Comparison of ENCODE assay signal across 26 mouse cellular contexts in the genomic region with DNA sequence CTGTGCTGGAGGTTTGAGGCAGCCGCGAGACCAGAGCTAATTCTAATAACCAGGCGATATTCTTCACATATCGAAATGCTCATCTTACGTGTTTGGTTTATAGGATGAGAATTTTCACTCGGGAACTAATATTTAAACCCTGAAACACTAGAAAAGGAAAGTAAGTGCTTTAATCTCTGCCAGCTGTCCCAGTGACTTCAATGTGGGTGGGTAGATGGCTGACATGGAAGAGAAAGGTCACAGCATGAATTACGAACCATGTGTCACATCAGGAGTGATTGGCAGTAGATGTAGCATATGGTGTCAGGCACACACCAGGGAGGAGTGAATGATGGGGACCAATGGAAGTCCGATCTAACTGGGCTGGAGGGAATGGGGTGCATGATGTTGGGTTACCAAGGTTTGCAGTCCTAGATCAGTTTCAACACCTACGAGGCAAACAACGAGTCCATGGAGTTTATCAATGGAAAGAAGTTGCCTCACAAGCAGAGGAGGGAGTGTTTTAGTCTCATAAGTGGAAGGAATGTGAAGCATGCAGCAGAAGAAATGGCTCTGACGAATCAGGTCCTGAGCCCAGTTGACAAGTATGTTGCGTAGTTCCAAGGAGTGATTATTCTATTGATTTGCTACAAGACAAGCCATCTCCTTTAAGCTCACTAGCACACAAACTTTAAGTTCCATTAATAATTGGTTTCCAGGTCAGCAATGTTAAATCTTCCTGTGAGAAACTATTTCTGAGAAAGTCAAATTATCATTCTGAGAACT.
DNase-seq lines count a peak whose midpoint lies in the region; ATAC-seq lines count a peak whose summit lies in the region.
"Had no signal": no experiment of that assay in that cellular context is flagged by ENCODE, and none has a peak within 500 bp of the region (broad histone marks: within the 10 kb centered on the region; RNA-seq: fewer than 3 reads in every experiment).

No protein-coding gene starts in this region.

- 77% methylated on average over 12 of the region's 12 CpGs for WGBS in limb, embryonic 13.5 days
- 88% methylated on average over 12 of the region's 12 CpGs for WGBS in limb, embryonic 10.5 days

- 0 out of 2 replicates have a peak, but pooled peaks cover 3% of the 10 kb centered on the region for H3K4me1 ChIP-seq in limb, embryonic 13.5 days
- peaks cover 10% of the 10 kb centered on the region; the same call in 1 of the 2 replicates for H3K4me1 ChIP-seq in limb, embryonic 10.5 days
- H3K4me1 ChIP-seq: limb, embryonic 12.5 days; liver, embryonic 13.5 days had no signal

- H3K4me3 ChIP-seq in limb, embryonic 13.5 days, result no peak overlapping the region
- no peak overlapping the region for H3K4me3 ChIP-seq in limb, embryonic 10.5 days
- H3K4me3 ChIP-seq: embryonic facial prominence, embryonic 12.5 days; erythroblast, embryonic 14.5 days; forebrain, embryonic 12.5 days; hindbrain, embryonic 15.5 days; limb, embryonic 12.5 days; liver, embryonic 13.5 days; lung, embryonic 15.5 days; midbrain, embryonic 13.5 days had no signal

- DNase-seq in limb, embryonic 10.5 days (ENCODE audit: low spot score), result no peak
- DNase-seq in Muller cell, postnatal 12 days (ENCODE audit: inconsistent ontology term), result peak; percentile 51
- peak; percentile 21 for DNase-seq in R1 (ENCODE audit: low read depth, low spot score)
- DNase-seq in lung, postnatal 36 days, result peak; percentile 5
- DNase-seq in adrenal gland, postnatal 14 days, result no peak
- DNase-seq in layer of hippocampus, adult 9-11 months, result no peak
- DNase-seq: adrenal gland, postnatal 25 days; B cell, adult 2 months; cerebellum, adult 9-10 months; kidney, adult 2 months; kidney, postnatal 14 days; layer of hippocampus, postnatal 36 days; liver, embryonic 13.5 days; right cerebral cortex, postnatal 25 days; spleen, adult 18-20 months had no signal

- H3K4me2 ChIP-seq in limb, embryonic 13.5 days (replicated peaks), result no peak overlapping the region
- H3K4me2 ChIP-seq: embryonic facial prominence, embryonic 12.5 days; forebrain, embryonic 12.5 days; heart, embryonic 11.5 days; hindbrain, embryonic 15.5 days; limb, embryonic 12.5 days; liver, embryonic 13.5 days; lung, embryonic 15.5 days; midbrain, embryonic 13.5 days had no signal

- no peak overlapping the region for H3K27ac ChIP-seq in limb, embryonic 13.5 days
- no peak overlapping the region for H3K27ac ChIP-seq in limb, embryonic 10.5 days
- H3K27ac ChIP-seq: embryonic facial prominence, embryonic 12.5 days; forebrain, embryonic 12.5 days; hindbrain, embryonic 15.5 days; limb, embryonic 12.5 days; liver, embryonic 13.5 days; lung, embryonic 15.5 days; midbrain, embryonic 13.5 days had no signal

- no peaks in the 10 kb centered on the region for H3K27me3 ChIP-seq in limb, embryonic 13.5 days
- no peaks in the 10 kb centered on the region for H3K27me3 ChIP-seq in limb, embryonic 10.5 days (ENCODE audit: low read depth, poor library complexity, severe bottlenecking)
- H3K27me3 ChIP-seq: CH12.LX; embryonic facial prominence, embryonic 12.5 days; forebrain, embryonic 12.5 days; hindbrain, embryonic 15.5 days; limb, embryonic 12.5 days; liver, embryonic 13.5 days; lung, embryonic 15.5 days; midbrain, embryonic 13.5 days had no signal

- no peaks in the 10 kb centered on the region for H3K36me3 ChIP-seq in limb, embryonic 13.5 days
- no peaks in the 10 kb centered on the region for H3K36me3 ChIP-seq in limb, embryonic 10.5 days
- H3K36me3 ChIP-seq: embryonic facial prominence, embryonic 12.5 days; forebrain, embryonic 12.5 days; G1E; hindbrain, embryonic 15.5 days; limb, embryonic 12.5 days; liver, embryonic 13.5 days; lung, embryonic 15.5 days; midbrain, embryonic 13.5 days had no signal

- H3K9me3 ChIP-seq in limb, embryonic 13.5 days, result no peaks in the 10 kb centered on the region
- H3K9me3 ChIP-seq in limb, embryonic 10.5 days (replicated peaks), result no peaks in the 10 kb centered on the region
- H3K9me3 ChIP-seq: embryonic facial prominence, embryonic 12.5 days; forebrain, embryonic 12.5 days; hindbrain, embryonic 15.5 days; limb, embryonic 12.5 days; liver, embryonic 13.5 days; lung, embryonic 15.5 days; midbrain, embryonic 13.5 days had no signal

- H3K9ac ChIP-seq in limb, embryonic 13.5 days, result no peak overlapping the region
- H3K9ac ChIP-seq: embryonic facial prominence, embryonic 12.5 days; forebrain, embryonic 12.5 days; hindbrain, embryonic 15.5 days; limb, embryonic 12.5 days; liver, embryonic 13.5 days; lung, embryonic 15.5 days; midbrain, embryonic 13.5 days had no signal

- ATAC-seq in limb, embryonic 13.5 days (ENCODE audit: low FRiP score, low read depth), result peak; percentile 64
- ATAC-seq: midbrain, embryonic 13.5 days had no signal

Comparison
In these comparisons a context has a peak if more than half of its experiments do, and no peak if none do; other contexts are left out.
1. DNase-seq: peak in Muller cell, postnatal 12 days (single experiment), R1 (single experiment) and lung, postnatal 36 days (single experiment); none in limb, embryonic 10.5 days (single experiment), adrenal gland, postnatal 14 days (single experiment) and layer of hippocampus, adult 9-11 months (single experiment).